Mouse (Mus musculus) spleen, adult 18-20 months (tissue): ENCODE data around the gene Gna12.

Source experiments
- DNase-seq, 2 experiments: peaks; one replicate each; pipeline ENCODE4 v3.0.0; 2022; ENCODE audit warnings: mixed read lengths in 2 of 2

Gna12 gene

DNA sequence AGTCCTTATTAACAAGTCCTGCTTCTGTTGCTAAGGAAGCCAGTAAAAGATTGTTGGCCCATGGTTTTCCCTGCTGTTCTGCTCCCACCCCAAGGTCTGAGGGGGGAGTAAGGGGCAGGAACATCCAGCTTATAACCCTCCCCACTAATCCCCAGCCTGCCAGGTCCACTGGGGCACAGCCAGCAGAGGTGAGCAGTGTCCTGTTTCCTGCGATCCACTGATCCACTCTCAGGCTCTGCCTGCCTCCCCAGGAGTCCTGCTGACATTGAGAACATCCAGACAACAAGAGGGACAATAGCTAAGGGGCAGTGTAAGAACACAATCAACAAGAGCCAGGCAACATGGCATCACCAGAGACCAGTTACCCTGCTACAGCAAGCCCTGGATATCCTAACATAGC, 3.4 kb downstream of the Gna12 start:
- DNase-seq = no peak

DNA sequence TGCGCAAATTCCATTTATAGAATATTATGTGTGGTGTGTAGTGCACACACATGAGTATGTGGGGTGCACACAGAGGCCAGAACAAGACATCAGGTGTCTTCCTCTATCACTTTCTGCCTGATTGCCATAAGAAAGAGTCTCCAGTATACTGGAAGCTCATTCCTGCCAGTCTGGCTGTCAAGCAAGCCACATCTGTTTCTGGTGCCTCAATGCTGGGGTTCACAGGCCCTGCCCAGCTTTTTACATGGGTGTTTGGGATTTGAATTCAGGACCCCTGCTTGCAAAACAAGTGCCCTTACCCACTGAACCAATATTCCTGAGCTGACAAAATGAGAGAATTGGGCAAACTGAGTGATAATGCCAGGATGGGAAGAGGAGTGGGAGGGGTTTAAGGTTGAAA, 4.1 kb downstream of the Gna12 start:
- no peak for DNase-seq

DNA sequence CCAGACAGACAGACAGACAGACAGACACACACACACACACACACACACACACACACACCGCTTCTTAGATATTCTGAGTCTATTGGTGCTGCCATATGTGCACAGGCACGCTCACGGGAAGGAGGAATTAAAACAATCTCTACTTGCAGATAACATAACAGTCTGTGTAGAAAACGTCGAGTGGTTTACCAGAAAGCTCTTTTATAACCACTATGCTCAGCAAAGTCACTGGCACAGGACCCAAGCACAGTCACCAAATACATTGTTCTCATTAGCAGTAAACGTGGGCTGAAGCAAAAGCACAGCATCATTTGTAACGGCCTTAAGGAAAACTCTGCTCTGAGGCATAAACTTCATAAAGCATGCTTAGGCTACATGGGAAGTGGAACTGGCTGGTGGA, 6.1 kb downstream of the Gna12 start:
- DNase-seq = no peak

DNA sequence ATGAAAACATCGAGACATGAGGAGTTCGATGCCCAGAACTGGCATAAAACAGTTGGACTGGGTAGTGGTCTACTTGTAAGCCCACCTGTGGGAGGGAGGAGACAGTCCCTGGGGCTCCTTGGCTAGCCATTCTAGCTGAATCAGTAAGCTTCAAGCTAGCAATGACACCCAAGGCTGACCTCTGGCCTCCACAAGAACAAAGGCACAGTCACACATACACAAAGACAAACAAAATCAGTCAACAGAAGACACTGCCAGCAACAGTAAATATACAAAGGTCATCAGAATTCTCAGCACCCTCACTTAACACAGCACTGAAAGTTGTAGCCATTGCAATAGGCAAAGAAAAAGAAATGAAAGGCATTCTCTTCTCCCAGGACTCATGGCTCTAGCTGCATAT, 6.8 kb downstream of the Gna12 start:
- no peak for DNase-seq

DNA sequence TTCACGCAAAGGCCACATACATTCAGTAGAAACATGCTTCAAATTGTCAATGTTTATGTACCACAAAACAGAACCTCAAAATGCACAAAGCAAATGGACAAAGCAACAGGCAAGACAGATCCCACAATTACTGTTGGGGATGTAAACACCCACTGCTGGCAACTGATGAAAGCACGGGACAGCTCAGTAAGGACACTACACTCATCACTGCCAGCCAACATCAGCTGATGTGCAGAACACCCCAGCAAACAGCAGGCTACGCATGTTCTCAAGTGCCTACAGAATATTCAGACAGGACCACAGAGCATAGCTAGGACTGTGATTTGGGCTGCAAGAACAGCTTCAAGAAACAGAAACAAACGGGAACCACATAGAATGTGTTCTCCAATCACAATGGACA, 8.3 kb downstream of the Gna12 start:
- no peak for DNase-seq

DNA sequence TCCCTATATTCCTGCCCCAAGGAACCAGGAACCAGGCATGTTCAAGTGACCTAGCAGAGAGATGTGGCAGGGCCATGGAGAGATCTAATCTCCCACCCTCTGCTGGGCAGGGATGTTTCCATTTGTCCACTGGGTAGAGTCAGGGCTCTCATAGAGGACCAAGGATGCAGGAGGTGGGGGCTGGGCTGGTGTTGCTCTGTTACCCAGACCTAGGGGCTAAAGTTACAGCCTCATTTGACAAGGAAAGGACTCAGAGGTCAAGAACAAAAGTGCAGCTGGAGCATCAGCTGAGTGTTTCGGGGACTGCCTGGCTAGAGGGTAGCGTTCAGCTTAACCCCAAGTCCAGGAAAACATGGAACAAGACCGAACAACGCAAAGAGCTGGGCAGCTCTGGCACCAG, 9.7 kb downstream of the Gna12 start:
- no peak for DNase-seq

DNA sequence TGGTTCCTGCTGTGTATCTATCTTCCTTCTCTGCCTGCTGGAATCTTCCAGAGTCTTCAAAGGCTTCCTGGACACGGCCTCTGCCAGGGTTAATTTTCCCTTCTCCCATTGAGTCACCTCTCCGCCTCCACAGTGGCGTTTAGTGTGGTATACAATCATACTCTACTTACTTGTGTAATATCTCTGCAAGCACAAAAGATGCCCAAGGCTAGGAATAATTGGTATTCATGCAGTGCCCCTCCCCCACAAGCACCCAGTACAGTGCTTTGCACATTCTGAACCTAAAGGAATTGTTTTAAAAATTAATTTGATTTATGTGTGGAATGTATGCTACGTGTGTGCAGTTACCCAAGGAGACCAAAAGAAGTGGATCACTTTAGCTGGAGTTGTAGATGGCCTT, 10.6 kb downstream of the Gna12 start:
- no peak for DNase-seq

DNA sequence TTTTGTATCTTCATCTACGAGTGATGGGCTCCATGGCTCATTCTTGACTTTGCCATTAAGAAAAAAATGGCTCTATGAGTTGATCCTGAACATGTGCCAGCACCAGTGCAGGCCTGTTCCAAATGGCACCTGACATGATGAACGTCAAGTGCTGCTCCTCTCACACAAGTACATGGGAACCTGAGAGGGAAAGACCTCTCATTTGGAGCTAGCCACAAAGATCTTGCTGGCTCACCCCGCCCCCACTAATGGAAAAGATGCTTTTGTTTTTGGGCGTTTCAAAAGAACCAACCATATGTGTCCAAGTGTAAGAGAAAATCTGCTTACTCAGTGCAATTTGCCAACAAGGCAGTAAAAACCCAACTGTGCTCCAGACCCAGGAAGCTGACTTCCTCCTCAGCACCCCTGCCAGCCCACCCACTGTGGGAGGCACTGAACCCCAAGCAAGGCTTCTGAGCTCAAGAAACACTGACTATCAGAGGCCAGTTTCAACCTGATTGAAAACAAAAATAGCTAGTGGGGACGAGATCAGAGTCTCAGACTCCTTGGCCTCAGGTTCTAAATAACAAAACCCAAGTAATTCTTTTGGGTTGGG, 11.7 kb downstream of the Gna12 start:
- DNase-seq = no peak

DNA sequence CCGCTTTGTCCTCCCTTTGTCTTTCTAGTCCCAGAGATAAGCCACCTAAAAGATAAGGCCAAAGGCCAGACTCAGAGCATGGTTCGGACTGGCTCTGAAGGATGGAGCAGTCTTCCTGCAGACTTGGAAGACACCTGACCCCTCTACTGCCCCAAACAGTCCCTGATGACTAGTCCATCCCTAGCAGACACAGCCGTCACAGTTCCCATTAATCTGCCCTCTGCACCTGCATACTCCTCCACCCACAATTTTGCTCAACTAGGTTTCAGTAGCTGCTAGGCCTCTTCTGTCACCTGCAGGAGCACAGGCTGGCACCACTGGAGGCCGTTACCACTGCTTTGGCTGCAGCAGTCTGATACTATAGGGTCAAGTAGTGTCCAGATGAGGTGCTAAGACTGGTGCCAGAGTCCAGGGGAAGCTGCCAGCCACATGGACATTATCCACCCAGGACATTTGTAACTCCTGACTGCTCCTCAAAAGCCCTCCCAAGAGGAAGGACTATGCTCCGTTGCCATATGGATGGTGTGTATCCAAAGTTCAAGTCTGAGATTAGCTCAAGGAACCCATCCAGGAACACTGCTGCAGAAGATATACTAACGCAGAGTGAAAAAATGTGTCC, 13.2 kb downstream of the Gna12 start:
- DNase-seq = no peak

DNA sequence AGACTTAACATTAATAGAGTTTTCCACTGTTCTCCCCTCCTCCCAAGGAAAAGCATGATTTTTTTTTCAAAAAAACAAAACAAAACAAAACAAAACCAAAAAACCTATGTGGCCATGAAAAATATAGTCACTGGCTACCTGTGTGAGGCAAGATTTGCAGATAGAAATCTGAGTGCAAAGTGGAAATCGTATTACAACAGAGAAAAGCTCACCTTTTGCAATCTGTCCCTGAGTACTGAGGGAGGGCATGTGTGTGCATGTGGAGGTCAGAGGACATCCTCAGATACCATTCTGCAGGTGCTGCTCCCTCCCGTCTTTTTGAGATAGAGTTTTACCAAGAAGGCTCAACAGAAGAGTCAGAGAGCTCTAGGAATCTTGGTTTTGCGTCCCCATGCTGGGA, 14.2 kb downstream of the Gna12 start:
- DNase-seq = no peak

DNA sequence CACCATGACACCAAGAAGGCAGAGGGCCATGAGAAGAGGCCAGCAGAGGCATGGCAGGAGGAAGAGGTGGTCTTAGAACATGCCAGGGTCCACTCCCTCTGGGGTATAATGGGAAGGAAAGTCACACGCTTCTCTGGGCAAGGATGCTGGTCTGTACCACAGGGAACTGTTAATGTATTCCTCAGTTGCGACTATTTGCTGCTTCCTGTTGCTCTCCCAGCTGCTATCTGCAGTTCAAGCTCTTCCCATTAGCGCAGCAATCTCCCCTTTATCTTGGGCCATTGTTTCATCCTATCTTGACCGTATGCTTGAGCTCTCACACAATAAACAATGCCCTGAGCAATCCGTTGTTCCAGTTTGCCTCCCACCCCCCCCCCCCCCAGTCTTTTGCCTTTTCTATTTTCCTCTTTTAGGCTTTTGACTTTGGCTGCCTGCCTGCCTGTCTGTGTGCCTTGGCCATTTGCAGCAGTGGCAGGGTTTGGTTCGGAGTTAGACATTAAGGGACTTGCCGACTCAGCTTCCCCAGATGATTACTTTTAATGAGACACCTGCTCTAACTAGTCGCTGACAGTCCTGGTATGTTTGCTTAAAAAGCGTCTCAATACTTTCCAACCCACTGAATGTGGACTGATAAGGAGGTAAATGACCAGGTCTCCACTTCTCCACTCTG, 15.0 kb downstream of the Gna12 start:
- no peak for DNase-seq

DNA sequence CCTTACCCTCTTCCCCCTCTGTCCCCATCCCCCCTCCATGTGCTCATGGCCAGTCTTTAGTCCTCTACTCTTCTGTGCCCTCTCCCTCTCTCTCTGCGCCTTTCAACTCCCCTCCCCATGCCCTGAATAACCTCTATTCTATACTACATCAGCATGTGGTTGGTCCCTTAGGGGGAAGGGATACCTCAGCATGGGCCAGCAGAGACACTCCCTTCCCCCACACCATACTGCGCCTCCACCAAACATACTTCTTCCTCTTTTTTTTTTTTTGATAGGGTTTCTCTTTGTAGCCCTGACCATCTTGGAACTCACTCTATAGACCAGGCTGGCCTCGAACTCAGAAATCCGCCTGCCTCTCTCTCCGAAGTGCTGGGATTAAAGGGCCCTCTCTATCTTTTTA, 15.8 kb downstream of the Gna12 start:
- peak in 1 of 2 experiments; percentile 15 for DNase-seq

DNA sequence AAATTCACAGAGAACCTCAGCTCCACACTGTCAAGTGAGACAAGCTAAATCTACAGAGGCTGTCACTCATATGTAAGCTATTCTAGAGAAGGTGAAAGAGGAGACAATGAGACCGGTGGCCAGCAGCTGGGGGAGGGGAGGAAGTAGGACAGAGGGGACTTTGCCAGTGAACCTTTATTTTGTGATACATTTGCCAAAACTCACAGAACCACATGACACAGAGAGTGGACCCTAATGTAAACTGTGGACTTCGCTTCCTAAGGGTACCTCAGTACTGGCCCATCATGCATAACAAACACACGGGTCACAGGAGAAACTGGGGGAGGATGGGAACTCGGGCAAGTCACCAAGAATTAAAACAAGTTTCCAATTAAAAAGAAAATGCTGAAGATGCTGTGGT, 17.5 kb downstream of the Gna12 start:
- no peak for DNase-seq

DNA sequence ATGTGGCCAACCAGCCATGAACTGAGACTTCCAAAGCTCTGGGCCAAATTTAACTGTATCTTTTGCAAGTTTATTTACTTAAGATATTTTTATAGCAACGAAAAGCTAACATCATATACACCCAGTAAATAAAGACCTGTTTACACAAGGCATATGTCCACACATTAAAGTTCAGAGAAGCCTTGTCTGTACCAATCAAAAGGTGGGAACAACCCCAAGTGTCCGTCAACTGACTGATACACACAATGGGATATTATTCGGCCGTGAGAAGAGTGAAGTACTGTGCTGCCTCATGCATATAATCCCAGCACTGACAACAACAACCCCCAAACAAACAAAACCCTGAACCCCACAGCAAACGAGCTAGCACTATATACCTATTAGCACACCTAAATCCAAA, 18.2 kb downstream of the Gna12 start:
- DNase-seq = no peak

DNA sequence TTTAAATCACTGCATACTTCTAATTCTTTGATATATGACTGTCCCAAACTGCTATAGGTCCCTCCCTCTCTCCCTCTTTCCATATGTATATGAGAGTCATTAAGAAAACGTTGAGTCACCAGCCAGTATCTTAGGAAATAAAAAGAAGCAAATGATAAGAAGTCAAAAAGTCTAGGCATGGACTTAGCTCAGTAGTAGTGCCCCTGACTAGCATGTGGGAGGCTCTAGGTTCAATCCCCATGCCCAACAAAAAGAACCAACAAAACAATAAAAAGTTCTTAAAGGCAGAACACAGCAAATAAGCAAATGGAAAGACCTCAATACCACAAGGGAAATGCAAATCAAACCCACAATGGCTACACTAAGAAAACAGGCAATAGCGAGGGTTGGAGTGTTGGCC, 18.8 kb downstream of the Gna12 start:
- DNase-seq = no peak

DNA sequence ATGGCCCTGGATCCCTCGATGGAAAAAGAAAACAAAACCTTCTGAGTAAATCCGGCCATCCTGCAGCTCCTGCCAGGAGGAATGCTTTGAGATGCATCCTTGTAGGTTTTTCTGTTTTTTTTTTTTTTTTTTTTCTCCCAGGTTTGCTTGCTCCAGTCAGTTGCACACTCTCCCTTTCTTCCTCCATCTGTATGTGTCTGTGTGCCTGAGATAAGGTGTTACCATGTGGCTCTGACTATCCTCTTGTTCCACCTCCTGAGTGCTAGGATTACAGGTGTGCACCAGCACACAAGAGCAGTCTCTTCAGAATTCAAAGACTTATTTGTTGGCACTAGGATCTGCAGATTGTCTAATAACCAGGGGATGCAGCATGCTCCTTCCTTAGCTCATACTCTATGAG, 23.3 kb downstream of the Gna12 start:
- DNase-seq = no peak

DNA sequence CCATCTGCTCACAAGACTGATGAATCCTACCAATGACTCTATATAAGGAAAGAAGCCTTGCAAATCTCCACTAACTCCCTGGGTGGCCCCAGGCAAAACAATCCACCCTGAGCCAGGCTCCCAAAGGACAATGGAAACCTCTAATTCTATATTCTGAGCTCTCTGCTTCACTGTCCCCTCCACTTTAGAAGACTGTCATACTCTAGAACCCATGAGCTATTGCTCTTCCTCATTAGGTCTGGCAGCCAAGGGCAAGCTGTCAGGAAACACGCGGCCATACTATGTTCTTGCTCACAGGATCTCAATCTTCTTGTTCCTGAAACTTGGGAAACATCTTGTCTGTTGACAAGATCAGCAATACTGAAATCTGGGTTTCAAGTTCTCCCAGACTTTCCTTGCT, 24.0 kb downstream of the Gna12 start:
- DNase-seq = no peak

DNA sequence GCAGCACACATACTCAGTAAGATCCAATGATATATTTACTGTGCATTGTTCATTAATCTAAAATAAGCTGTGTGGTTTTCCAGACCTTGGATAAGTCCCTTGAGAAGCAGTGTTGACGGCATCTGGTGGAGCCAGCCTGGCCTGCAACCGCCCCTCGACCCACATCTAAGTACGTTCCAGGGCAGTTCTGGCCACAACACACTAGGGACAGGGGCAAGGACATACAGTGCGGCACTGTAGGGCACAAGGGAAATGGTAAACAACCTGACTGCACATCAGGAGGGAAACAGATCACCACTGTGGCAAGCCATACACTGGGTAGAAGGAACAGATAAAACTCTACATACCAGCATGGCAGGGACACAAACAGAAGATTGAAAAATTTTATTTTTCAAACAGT, 28.4 kb downstream of the Gna12 start:
- no peak for DNase-seq

DNA sequence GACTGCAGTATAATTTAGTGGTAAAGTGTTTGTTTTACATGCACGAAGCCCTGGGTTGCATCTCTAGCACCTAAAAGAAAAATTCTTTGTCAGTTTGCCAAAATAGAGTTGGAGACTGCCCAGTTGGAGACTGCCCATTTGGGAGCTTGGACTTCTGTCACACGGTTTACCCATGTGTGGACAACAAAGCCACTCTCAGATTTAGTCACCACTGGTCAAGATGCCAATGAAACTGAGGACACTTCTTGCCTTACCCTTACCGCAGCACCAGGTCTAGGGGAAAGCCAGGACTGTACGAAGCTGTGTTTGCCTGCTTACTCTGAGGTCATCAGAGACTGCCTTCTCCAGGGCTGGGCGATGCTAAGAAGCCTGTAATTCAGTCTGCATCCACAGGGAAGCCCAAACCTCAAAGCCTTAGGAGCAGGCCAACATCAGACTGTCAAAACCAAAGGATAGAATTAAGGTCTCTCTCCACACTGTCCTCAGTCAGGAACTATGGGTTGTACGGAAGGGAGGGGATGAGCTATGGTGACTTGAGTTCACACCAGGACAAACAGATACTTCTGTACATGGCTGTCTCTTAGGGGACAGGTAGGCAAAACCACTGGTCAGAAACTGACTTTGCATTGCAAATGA, 29.8 kb downstream of the Gna12 start:
- DNase-seq = no peak

DNA sequence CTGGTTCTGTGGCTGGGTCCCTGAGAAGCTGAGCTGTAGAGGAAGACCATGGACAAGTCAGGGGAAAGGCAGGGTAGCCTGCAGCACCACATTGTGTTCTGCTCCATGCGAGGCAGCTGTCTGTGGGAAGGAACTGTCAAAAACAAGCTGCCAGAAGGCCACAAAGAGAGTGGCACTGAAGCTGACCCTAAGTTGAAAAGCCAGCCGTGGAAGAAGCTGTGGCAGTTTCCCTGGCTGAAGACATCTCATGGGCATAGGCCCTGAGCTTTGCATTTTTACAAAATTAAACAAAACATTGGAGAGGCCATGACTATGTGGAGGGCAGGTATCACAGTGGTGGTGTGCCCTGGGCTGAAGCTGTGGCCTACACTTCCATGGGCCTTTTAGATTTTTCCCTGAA, 31.0 kb downstream of the Gna12 start:
- DNase-seq = no peak

DNA sequence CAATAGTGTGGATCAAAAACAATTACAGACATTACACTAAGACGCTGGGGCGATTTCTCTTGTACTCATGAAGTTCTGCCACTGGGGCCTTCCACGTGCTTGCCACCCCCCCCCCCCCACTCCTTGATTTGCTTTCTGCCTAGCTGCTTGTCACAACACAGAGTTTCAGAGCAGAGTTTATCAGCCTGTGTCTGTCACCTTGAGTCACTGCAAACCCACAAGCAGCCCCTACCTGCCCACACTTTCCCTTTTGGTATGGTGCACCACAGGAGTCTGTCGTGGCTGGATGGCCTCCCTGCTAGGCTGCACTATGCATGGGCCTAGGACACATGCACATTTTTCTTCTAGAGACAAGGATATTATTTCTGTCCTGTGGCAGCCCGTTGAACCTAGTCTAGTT, 31.5 kb downstream of the Gna12 start:
- no peak for DNase-seq

DNA sequence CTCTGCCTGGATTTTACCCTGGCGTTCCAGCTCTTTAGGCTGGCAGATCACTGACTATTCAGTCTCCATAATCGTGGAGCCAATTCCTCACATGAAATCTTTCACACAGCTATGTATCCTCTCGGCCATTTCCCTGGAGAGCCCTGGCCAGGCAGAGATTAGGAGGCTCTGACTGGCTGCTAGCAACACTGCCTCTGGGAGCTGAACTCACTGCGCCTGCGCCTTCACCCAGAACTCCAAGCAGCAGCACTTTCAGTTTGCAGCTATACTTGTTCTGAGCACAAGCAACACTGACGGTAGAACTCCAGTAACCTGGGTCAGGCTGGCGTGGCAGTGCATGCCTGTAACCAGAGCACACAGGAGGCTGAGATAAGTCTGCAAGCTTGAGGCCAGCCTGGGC, 32.1 kb downstream of the Gna12 start:
- no peak for DNase-seq

DNA sequence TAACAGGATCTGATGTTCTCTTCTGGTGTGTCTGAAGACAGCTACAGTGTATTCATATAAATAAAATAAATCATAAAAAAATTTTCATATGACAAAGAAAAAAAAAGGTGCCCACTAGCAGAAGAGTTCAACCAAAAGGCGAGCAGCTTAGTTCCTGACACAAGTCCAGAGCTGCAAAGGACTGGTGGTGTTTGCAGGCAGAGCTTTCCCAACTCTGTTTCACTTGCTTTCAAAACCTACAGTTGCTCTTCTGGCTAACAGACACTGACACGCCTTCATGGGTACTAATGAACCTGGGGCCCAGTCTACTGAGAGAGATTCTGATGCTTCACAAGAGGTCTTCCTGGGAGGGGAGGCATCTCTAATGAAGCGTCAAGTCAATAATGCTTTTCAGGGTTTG, 34.2 kb downstream of the Gna12 start:
- no peak for DNase-seq

DNA sequence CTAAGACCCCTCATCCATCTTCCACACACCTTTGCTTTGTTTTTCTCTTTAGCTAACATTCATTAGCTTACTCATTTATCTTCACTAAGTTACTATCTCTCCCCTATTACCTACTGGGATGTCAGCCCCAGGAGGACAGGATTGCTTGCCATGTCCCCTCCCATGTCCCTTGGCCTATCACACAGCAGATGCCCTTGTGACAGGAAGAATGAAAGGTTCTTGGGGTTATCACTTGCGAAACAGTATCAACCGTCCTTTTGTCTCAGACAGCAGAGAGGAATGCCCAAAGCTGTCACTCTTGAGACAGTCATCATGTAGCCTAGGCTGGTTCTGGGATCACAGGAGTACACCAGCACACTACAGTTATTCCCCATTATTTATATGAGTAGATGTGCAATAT, 35.1 kb downstream of the Gna12 start:
- no peak for DNase-seq
